Mouse (Mus musculus) MEL (cell line): Measurements from ENCODE around the gene 9430097D07Rik.

ENCODE experiments used
- CTCF ChIP-seq, 3 experiments: IDR thresholded peaks in 2 of 3; conservative IDR thresholded peaks in 1 of 3; 2 replicates each; pipeline ENCODE4 v1.5.1; 2011 to 2012; ENCODE audit warnings: low read length in 3 of 3, low read depth in 2 of 3, mild to moderate bottlenecking in 2 of 3, improper control_type of control experiment in 1 of 3, inconsistent platforms in 1 of 3, mixed read lengths in 1 of 3, moderate library complexity in 1 of 3; ENCODE audit not compliant: control insufficient read depth in 1 of 3, insufficient read depth in 1 of 3, poor library complexity in 1 of 3, severe bottlenecking in 1 of 3
- MAFK ChIP-seq: IDR thresholded peaks from 2 replicates; pipeline ENCODE4 v1.6.1; 2011; ENCODE audit warnings: low read depth, mild to moderate bottlenecking, low read length, improper control_type of control experiment, borderline replicate concordance
- NELFE ChIP-seq: IDR thresholded peaks from 2 replicates; pipeline ENCODE4 v1.6.1; 2011; ENCODE audit warnings: low read depth, low read length, improper control_type of control experiment
- NRF1 ChIP-seq: IDR thresholded peaks from 2 replicates; pipeline ENCODE4 v1.6.1; 2014; ENCODE audit warnings: low read depth, mild to moderate bottlenecking, inconsistent platforms, low read length, improper control_type of control experiment, moderate library complexity; ENCODE audit not compliant: poor library complexity, insufficient read depth, severe bottlenecking
- POLR2A ChIP-seq, 2 experiments: IDR thresholded peaks; 2 replicates each; pipeline ENCODE4 v1.6.1; 2011 to 2012; ENCODE audit warnings: low read length in 2 of 2, mild to moderate bottlenecking in 2 of 2, control low read depth in 1 of 2, improper control_type of control experiment in 1 of 2, low read depth in 1 of 2, moderate library complexity in 1 of 2; ENCODE audit not compliant: control insufficient read depth in 1 of 2, insufficient read depth in 1 of 2, poor library complexity in 1 of 2
- TAL1 ChIP-seq: IDR thresholded peaks from 2 replicates; pipeline ENCODE4 v1.6.1; 2012; ENCODE audit warnings: mild to moderate bottlenecking, inconsistent platforms, low read length, moderate library complexity, mixed read lengths
- USF1 ChIP-seq: IDR thresholded peaks from 2 replicates; pipeline ENCODE4 v1.6.1; 2014; ENCODE audit warnings: low read depth, mild to moderate bottlenecking, inconsistent platforms, low read length, improper control_type of control experiment, moderate library complexity
- ZMIZ1 ChIP-seq: IDR thresholded peaks from 2 replicates; pipeline ENCODE4 v1.6.1; 2012; ENCODE audit warnings: low read depth, mild to moderate bottlenecking, inconsistent platforms, low read length, improper control_type of control experiment, moderate library complexity
- ZNF384 ChIP-seq: IDR thresholded peaks from 2 replicates; pipeline ENCODE4 v1.6.1; 2012; ENCODE audit warnings: low read depth, mild to moderate bottlenecking, inconsistent platforms, low read length, improper control_type of control experiment

DNA sequence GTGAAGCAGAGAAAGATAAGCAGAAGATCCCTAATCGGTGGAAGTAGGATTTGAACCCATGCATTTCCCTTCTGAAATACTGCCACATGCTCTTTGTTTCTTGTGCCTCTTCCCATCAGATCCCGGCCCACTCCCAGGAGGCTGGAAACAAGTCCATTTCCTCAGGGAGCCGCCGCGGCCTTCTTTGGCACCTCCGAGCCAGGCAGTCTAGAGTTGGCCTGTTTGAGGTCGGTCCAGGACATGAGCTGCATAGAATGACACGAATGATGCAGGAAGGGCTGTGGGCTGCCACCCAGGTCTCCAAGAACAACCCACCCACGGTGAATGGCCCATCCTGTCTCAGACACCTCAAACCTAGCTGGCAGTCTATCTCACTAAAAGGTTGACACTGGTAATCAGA lies 1.0 kb upstream of the 9430097D07Rik start:
- TF ChIP-seq ZNF384 (no peak), CTCF (IDR thresholded peaks at IDR 0.05 in 2 of 3, conservative IDR thresholded peaks at IDR 0.05 in 1 of 3; ENCODE audit: control insufficient read depth in 1 of 3, insufficient read depth in 1 of 3, low read depth in 2 of 3, low read length in 3 of 3, poor library complexity in 1 of 3, severe bottlenecking in 1 of 3) (no peak), NELFE (no peak), NRF1 (no peak), USF1 (no peak), TAL1 (no peak), MAFK (no peak), ZMIZ1 (no peak), POLR2A (IDR thresholded peaks at IDR 0.05; ENCODE audit: control insufficient read depth in 1 of 2, insufficient read depth in 1 of 2, low read depth in 1 of 2, low read length in 2 of 2, poor library complexity in 1 of 2) (no peak)
